Mouse (Mus musculus) forebrain, embryonic 15.5 days (tissue): ENCODE measurements at regions not wholly inside any gene's neighbourhood (a gene's known extent, or its start where the extent isn't known, plus 50 kb on each side); places are given as distances from the start of the nearest gene placed in this dataset.

ENCODE experiments used
- ATAC-seq: fragments of 200-750 bp; cut with Nextera tagmentation; replicated peaks from 2 replicates; pipeline ENCODE4 v1.8.0; 2017; ENCODE audit warnings: mild to moderate bottlenecking, moderate TSS enrichment, moderate library complexity
- H3K27ac ChIP-seq: fragments of 300-500 bp; sonication (generic); replicated peaks from 2 replicates; pipeline ENCODE4 v1.5.1; 2015; ENCODE audit warnings: mild to moderate bottlenecking, inconsistent platforms
- H3K27me3 ChIP-seq: fragments of 300-500 bp; sonication (generic); 2 replicates; pipeline ENCODE4 v1.6.1; 2015; ENCODE audit warnings: inconsistent platforms
- H3K36me3 ChIP-seq: fragments of 300-500 bp; sonication (generic); 2 replicates; pipeline ENCODE4 v1.6.1; 2015; ENCODE audit warnings: mild to moderate bottlenecking, inconsistent platforms
- H3K4me1 ChIP-seq: fragments of 300-500 bp; sonication (generic); 2 replicates; pipeline ENCODE4 v1.6.1; 2015; ENCODE audit warnings: inconsistent platforms
- H3K4me2 ChIP-seq: fragments of 300-500 bp; sonication (generic); replicated peaks from 2 replicates; pipeline ENCODE4 v1.6.1; 2015; ENCODE audit warnings: mild to moderate bottlenecking, inconsistent platforms
- H3K4me3 ChIP-seq: fragments of 300-500 bp; sonication (generic); 2 replicates; pipeline ENCODE4 v1.5.1; 2015; ENCODE audit warnings: mild to moderate bottlenecking, inconsistent platforms
- H3K9ac ChIP-seq: fragments of 300-500 bp; sonication (generic); replicated peaks from 2 replicates; pipeline ENCODE4 v1.6.1; 2015; ENCODE audit warnings: mild to moderate bottlenecking, inconsistent platforms
- H3K9me3 ChIP-seq: fragments of 300-500 bp; sonication (generic); 2 replicates; pipeline ENCODE4 v1.6.1; 2016; ENCODE audit warnings: inconsistent platforms
- WGBS: fragments of 180-500 bp; shearing (Covaris S2); methylation state at CpG from one replicate; pipeline ENCODE4 v1.1.7; 2015; ENCODE audit warnings: mixed read lengths; 5-methylcytosine and 5-hydroxymethylcytosine counted together

DNA sequence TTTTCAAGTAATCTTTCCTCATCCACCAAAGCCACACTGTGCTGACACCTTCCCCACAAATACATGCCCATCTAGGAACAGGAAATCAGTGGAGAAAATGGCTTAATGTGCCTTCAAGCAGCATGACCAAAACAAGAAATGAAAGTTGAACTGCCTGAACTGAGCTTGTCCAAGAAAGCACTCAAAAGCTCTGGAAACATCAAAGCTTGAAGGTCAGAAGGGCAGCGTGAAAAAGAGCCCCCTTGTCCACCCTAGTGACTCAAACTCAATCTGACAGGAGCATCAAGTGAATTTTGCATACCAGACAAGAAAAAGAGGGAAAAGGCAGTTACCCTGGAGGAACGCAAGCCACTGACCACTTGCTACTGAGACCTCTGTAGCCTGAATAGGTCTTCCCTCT is 373.1 kb upstream of the Npvf start:
- Histone ChIP-seq H3K36me3 (no peaks in the 10 kb centered on the region), H3K9me3 (no peaks in the 10 kb centered on the region), H3K4me2 (no peak overlapping the region), H3K4me3 (no peak overlapping the region), H3K4me1 (no peaks in the 10 kb centered on the region; the same call in 1 of the 2 replicates), H3K27ac (no peak overlapping the region), H3K27me3 (no peaks in the 10 kb centered on the region), H3K9ac (no peak overlapping the region)
- ATAC-seq: no peak
- WGBS: 77% methylated on average over 2 of the region's 2 CpGs

DNA sequence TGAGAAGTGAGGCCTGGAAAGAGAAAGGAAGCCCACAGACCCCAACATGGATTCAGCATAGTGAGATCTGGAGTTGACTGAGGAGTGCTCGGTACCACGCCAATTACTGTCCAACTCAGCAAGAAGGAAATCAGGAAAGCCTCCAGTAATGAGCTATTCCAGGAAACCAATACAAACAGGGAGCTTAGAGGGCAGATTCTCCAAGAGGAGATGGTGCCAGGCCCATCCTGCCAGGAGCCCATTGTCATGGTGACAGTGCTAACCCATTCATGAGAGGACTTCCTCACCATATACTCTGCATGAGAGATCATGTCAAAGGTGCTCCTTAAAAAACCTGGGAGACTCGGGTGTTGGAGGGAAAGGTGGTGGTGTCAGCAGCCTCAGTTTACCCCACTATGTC is 375.3 kb upstream of the Npvf start:
- 81% methylated on average over 3 of the region's 3 CpGs for WGBS
- no peak for ATAC-seq

DNA sequence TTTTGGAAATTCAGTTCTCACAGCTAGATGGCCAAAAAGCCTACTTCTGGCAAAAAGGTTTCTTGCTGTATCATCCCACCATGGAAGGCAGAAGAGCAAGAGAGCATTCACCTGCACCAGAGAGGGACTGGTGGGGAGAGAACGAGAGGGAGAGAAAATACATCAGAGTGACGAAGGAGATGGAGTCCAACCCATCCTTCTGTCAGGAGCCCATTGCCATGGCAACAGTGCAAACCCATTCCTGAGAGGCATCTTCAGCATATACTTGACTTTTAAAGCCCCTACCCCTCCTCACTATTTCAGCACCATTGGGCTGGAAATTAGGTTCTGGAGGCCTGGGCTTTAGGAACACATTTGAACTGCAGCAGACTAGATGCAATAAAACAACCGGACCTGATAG is 375.7 kb upstream of the Npvf start:
- no peaks in the 10 kb centered on the region; the same call in 1 of the 2 replicates for H3K4me1 ChIP-seq
- H3K4me2 ChIP-seq: no peak overlapping the region
- WGBS: 64% methylated on average over 3 of the region's 3 CpGs
- H3K27me3 ChIP-seq: no peaks in the 10 kb centered on the region
- no peaks in the 10 kb centered on the region for H3K9me3 ChIP-seq
- H3K4me3 ChIP-seq: no peak overlapping the region
- H3K36me3 ChIP-seq: no peaks in the 10 kb centered on the region
- H3K9ac ChIP-seq: no peak overlapping the region
- no peak overlapping the region for H3K27ac ChIP-seq
- ATAC-seq: no peak

More for the DNA sequence above, 375.3 kb upstream of the Npvf start:
- Histone ChIP-seq H3K36me3 (no peaks in the 10 kb centered on the region), H3K4me2 (no peak overlapping the region), H3K27ac (no peak overlapping the region), H3K9ac (no peak overlapping the region), H3K4me3 (no peak overlapping the region), H3K9me3 (no peaks in the 10 kb centered on the region), H3K4me1 (no peaks in the 10 kb centered on the region; the same call in 1 of the 2 replicates), H3K27me3 (no peaks in the 10 kb centered on the region)

- H3K27ac ChIP-seq: no peak overlapping the region
- 84% methylated on average over 6 of the region's 6 CpGs for WGBS
- H3K27me3 ChIP-seq: no peaks in the 10 kb centered on the region
- no peak for ATAC-seq
- H3K4me1 ChIP-seq: peaks cover 7% of the 10 kb centered on the region; the same call in 1 of the 2 replicates
- H3K36me3 ChIP-seq: no peaks in the 10 kb centered on the region
- H3K4me2 ChIP-seq: no peak overlapping the region
- no peak overlapping the region for H3K4me3 ChIP-seq
- H3K9me3 ChIP-seq: no peaks in the 10 kb centered on the region
- no peak overlapping the region for H3K9ac ChIP-seq
Observed at GRCm38 (mm10) chr6:51033835-51034234, 379.6 kb upstream of the Npvf start.

- no peak for ATAC-seq
- H3K4me3 ChIP-seq: no peak overlapping the region
- no peaks in the 10 kb centered on the region for H3K27me3 ChIP-seq
- no peaks in the 10 kb centered on the region for H3K36me3 ChIP-seq
- no peaks in the 10 kb centered on the region for H3K9me3 ChIP-seq
- no peak overlapping the region for H3K27ac ChIP-seq
- H3K4me1 ChIP-seq: 0 out of 2 replicates have a peak, but pooled peaks cover 7% of the 10 kb centered on the region
- H3K9ac ChIP-seq: no peak overlapping the region
- no peak overlapping the region for H3K4me2 ChIP-seq
- 44% methylated on average over 4 of the region's 4 CpGs for WGBS
Observed at GRCm38 (mm10) chr6:51036074-51036473, 381.8 kb upstream of the Npvf start.

DNA sequence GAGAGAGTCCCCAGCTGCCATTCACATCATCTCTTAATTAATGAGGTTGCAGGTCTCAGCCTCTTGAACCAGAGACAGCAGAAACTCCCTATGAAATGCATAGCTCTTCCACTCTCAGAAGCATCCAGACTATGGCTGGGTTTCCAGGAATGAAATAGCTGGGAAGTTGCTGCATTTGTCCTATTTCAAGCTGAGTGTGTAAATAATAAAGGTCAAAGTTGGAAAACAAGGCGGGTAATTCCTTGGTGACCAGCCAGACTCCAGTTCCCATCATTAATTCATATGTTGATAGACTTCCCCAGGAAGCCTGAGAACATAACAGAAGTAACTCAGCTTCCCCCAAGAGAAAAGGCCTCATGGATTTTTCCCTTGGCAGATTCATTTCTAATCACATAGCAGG is 382.3 kb upstream of the Npvf start:
- 41% methylated on average over 1 of the region's 1 CpGs for WGBS

GRCm38 (mm10) chr6:51036956-51037355 is 382.7 kb upstream of the Npvf start:
- ATAC-seq: no peak
- H3K9ac ChIP-seq: no peak overlapping the region
- no peak overlapping the region for H3K27ac ChIP-seq
- H3K9me3 ChIP-seq: no peaks in the 10 kb centered on the region
- H3K4me3 ChIP-seq: no peak overlapping the region
- H3K27me3 ChIP-seq: no peaks in the 10 kb centered on the region
- H3K4me2 ChIP-seq: no peak overlapping the region
- H3K36me3 ChIP-seq: no peaks in the 10 kb centered on the region
- H3K4me1 ChIP-seq: 0 out of 2 replicates have a peak, but pooled peaks cover 7% of the 10 kb centered on the region
- 81% methylated on average over 4 of the region's 4 CpGs for WGBS

More for the DNA sequence above, 382.3 kb upstream of the Npvf start:
- ATAC-seq: no peak
- H3K9ac ChIP-seq: no peak overlapping the region
- H3K27me3 ChIP-seq: no peaks in the 10 kb centered on the region
- H3K4me2 ChIP-seq: no peak overlapping the region
- 0 out of 2 replicates have a peak, but pooled peaks cover 7% of the 10 kb centered on the region for H3K4me1 ChIP-seq
- H3K9me3 ChIP-seq: no peaks in the 10 kb centered on the region
- H3K36me3 ChIP-seq: no peaks in the 10 kb centered on the region
- H3K4me3 ChIP-seq: no peak overlapping the region
- no peak overlapping the region for H3K27ac ChIP-seq

DNA sequence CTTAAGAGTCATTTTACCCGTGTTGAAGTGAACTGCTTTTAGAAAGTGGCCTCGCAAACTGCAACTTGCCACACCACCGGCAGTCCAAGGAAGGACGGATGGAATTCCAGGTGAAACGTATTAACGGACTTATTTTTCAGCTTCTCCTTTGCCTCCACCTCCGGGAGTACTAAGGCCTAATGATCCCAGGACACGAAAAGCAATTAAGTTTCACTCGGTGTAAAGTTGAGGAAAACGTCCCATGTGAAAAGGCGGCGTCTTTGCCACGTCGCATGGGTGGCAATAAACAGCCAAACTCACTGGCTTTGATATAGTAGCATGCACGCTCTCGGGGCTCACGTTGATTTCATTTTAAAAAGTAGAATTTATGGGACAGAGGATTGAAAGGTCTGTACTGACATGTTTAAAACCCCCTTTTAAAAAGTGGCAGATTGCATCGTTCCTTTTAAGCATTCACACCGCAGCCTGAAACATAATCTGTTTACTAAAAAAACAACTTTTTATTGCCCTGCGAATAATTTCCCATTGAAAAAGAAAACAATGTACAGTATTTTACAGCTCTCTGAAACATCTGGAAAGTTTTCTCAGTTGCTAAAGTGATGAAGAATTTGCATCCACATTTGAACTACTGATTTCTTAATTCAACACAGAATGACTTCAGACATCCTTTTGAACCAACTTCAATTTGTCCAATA is 385.4 kb upstream of the Npvf start:
- no peak overlapping the region for H3K27ac ChIP-seq
- WGBS: 82% methylated on average over 20 of the region's 20 CpGs

GRCm38 (mm10) chr6:51043970-51044369 is 388.5 kb upstream of the Nfe2l3 start:
- Histone ChIP-seq H3K4me2 (no peak overlapping the region), H3K4me3 (no peak overlapping the region), H3K36me3 (no peaks in the 10 kb centered on the region), H3K27ac (peak overlapping the region; percentile 66), H3K9ac (no peak overlapping the region), H3K9me3 (no peaks in the 10 kb centered on the region), H3K27me3 (no peaks in the 10 kb centered on the region), H3K4me1 (0 out of 2 replicates have a peak, but pooled peaks cover 3% of the 10 kb centered on the region)
- 45% methylated on average over 7 of the region's 7 CpGs for WGBS
- peak; percentile 71 for ATAC-seq

More for the DNA sequence above, 385.4 kb upstream of the Npvf start:
- Histone ChIP-seq H3K9me3 (no peaks in the 10 kb centered on the region), H3K27me3 (no peaks in the 10 kb centered on the region), H3K4me1 (0 out of 2 replicates have a peak, but pooled peaks cover 7% of the 10 kb centered on the region), H3K4me2 (no peak overlapping the region), H3K4me3 (no peak overlapping the region), H3K9ac (no peak overlapping the region), H3K36me3 (no peaks in the 10 kb centered on the region)
- no peak for ATAC-seq

DNA sequence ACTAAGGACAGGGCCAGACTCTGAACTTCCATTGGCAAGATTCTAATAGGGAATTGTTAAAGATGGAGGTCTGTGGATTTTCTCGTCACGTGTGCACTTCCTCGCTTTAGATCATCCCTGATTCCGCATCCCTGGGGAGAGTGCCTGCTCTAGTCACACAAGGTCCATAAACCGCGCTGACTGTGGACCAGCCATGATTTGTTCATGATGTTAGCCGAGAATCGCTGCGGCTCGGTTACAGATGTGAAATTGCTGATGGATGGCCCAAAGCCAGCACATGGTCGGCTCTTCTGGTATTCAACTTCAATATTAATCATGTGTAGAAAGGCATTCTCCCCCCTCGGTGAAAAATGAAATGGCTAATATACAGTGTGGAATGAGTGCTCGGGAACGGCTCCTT is 387.6 kb upstream of the Nfe2l3 start:
- Histone ChIP-seq H3K36me3 (no peaks in the 10 kb centered on the region), H3K9ac (no peak overlapping the region), H3K4me1 (0 out of 2 replicates have a peak, but pooled peaks cover 3% of the 10 kb centered on the region), H3K9me3 (no peaks in the 10 kb centered on the region), H3K27me3 (no peaks in the 10 kb centered on the region), H3K27ac (peak overlapping the region; percentile 57), H3K4me3 (no peak overlapping the region), H3K4me2 (no peak overlapping the region)
- WGBS: 81% methylated on average over 14 of the region's 14 CpGs
- no peak for ATAC-seq

DNA sequence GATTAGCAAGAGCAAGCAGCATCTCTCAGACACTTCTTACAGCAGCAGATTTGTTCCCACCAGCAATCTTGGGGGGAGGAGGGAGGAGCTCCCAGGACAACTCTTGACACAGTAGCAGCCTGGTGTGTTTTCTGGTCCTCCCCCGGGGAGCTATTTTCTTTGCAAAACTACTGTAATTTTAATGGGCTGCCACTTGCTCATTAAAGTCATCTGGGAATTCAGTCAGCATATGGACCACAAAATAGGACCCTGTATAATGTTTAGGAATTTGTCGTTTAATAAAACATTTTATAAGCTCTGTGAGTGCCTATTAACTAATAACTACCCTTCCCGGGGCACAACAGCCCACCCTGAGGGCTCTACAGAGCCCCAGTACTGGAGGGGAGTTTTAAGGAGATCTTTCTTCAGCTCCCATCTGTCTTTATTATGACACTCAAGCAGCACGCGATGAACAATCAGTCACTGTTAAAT is 380.0 kb upstream of the Nfe2l3 start:
- no peaks in the 10 kb centered on the region for H3K9me3 ChIP-seq
- ATAC-seq: peak; percentile 41; the same call in 1 of the 2 replicates
- no peak overlapping the region for H3K4me2 ChIP-seq
- WGBS: 9% methylated on average over 5 of the region's 5 CpGs
- no peak overlapping the region for H3K9ac ChIP-seq
- peaks cover 34% of the 10 kb centered on the region for H3K4me1 ChIP-seq
- H3K36me3 ChIP-seq: no peaks in the 10 kb centered on the region
- H3K4me3 ChIP-seq: no peak overlapping the region
- H3K27ac ChIP-seq: peak overlapping the region; percentile 58
- H3K27me3 ChIP-seq: no peaks in the 10 kb centered on the region

DNA sequence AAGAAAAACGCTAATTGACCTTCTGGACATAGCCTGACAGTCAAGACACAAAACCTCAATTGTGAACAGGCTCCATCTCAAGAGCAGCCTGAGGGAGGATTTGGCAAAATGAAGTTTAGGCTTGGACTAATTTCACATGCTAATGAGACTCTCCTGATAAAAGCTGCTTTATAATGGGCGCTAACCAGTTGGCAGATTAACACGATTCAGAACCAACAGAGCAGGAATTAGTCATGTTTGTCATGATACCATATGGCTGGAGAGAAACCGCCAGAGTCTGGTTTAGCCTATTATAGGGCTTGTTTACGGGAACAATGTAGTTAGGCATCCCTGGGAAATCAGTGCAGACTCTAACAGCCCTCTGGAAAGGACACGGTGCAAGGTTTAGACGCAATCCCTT is 375.2 kb upstream of the Nfe2l3 start:
- Histone ChIP-seq H3K36me3 (no peaks in the 10 kb centered on the region), H3K4me1 (peaks cover 58% of the 10 kb centered on the region), H3K27ac (peak overlapping the region; percentile 89), H3K9me3 (no peaks in the 10 kb centered on the region), H3K4me3 (no peak overlapping the region), H3K9ac (peak overlapping the region; percentile 5; the same call in 1 of the 2 replicates), H3K4me2 (no peak overlapping the region), H3K27me3 (no peaks in the 10 kb centered on the region)
- peak; percentile 91 for ATAC-seq
- WGBS: 4% methylated on average over 7 of the region's 7 CpGs
